Mouse (Mus musculus) ES-E14 (cell line): Measurements from ENCODE around the gene Asic2.

Experiments used
- MAFK ChIP-seq: IDR thresholded peaks from 2 replicates; pipeline ENCODE4 v1.6.1; 2014; ENCODE audit warnings: mild to moderate bottlenecking, low read depth, low read length, inconsistent platforms; ENCODE audit not compliant: insufficient read depth
- ZNF384 ChIP-seq: IDR thresholded peaks from 2 replicates; pipeline ENCODE4 v1.6.1; 2012; ENCODE audit warnings: low read depth, low read length, inconsistent platforms

- TF ChIP-seq ZNF384, result no peak
- no peak for TF ChIP-seq MAFK
These were observed 120.3 kb downstream of the Asic2 start for GRCm38 (mm10) chr11:81847773-81848490.
